Mouse (Mus musculus) lung, embryonic 15.5 days (tissue): ENCODE data around the gene Copz2. TPM values are rescaled to one million over a fixed set of nuclear protein-coding genes. Genes with fewer than 3 reads are reported as not detected.

ENCODE experiments used
- ATAC-seq: fragments of 200-750 bp; cut with Nextera tagmentation; 2 replicates; pipeline ENCODE4 v1.8.0; 2017; ENCODE audit warnings: moderate number of reproducible peaks, borderline replicate concordance; ENCODE audit not compliant: low FRiP score, low TSS enrichment; ENCODE audit errors: extremely low read depth
- H3K27ac ChIP-seq: fragments of 300-500 bp; sonication (generic); 2 replicates; pipeline ENCODE4 v1.5.1; 2015; ENCODE audit warnings: moderate library complexity, mild to moderate bottlenecking, inconsistent platforms
- H3K27me3 ChIP-seq: fragments of 300-500 bp; sonication (generic); 2 replicates; pipeline ENCODE4 v1.6.1; 2015; ENCODE audit warnings: inconsistent platforms
- H3K36me3 ChIP-seq: fragments of 300-500 bp; sonication (generic); 2 replicates; pipeline ENCODE4 v1.6.1; 2015; ENCODE audit warnings: inconsistent platforms
- H3K4me1 ChIP-seq: fragments of 300-500 bp; sonication (generic); 2 replicates; pipeline ENCODE4 v1.6.1; 2015; ENCODE audit warnings: inconsistent platforms
- H3K4me2 ChIP-seq: fragments of 300-500 bp; sonication (generic); 2 replicates; pipeline ENCODE4 v1.6.1; 2015; ENCODE audit warnings: inconsistent platforms, mild to moderate bottlenecking, moderate library complexity
- H3K4me3 ChIP-seq: fragments of 300-500 bp; sonication (generic); 2 replicates; pipeline ENCODE4 v1.5.1; 2015; ENCODE audit warnings: mild to moderate bottlenecking, inconsistent platforms
- H3K9ac ChIP-seq: fragments of 300-500 bp; sonication (generic); 2 replicates; pipeline ENCODE4 v1.6.1; 2015; ENCODE audit warnings: inconsistent platforms
- H3K9me3 ChIP-seq: fragments of 300-500 bp; sonication (generic); 2 replicates; pipeline ENCODE4 v1.6.1; 2016; ENCODE audit warnings: inconsistent platforms
- WGBS: fragments of 180-500 bp; shearing (Covaris S2); methylation state at CpG from one replicate; pipeline ENCODE4 v1.1.7; 2015; 5-methylcytosine and 5-hydroxymethylcytosine counted together
- polyA plus RNA-seq: library from polyadenylated mRNA; unstranded; fragments of >200 nt; fragmentation: Nextera tagmentation; extraction: Ambion mirVana; gene quantifications from 2 replicates; pipeline ENCODE4 v1.2.1, GENCODE M21; 2015

Copz2 gene
- polyA plus RNA-seq, 1 experiment from 2014 or later: 134 TPM

DNA sequence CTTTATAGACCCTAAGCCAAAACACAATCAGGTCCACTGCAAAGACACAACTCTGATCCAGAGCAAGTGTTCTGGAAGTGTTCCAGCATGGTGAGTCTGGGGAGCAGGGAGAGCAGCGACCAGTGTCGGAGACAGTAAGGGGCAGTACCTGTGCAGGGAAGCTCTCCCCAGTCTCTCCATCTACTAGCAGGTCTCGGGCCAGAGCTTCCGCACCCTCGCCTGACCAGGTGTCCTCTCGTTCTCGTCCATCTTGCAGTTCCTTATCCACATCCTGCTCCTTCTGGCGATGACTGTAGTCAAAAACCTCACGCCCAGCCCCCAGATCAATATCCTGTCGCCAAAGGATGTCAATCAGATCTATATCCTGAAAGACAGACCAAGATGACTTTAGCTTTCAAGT lies 27.7 kb upstream of the Copz2 start:
- no peaks in the 10 kb centered on the region for H3K9me3 ChIP-seq
- no peak overlapping the region for H3K4me3 ChIP-seq
- no peak for ATAC-seq
- no peaks in the 10 kb centered on the region for H3K27me3 ChIP-seq
- H3K36me3 ChIP-seq: peaks cover 69% of the 10 kb centered on the region
- H3K4me1 ChIP-seq: peaks cover 36% of the 10 kb centered on the region
- no peak overlapping the region for H3K27ac ChIP-seq
- no peak overlapping the region for H3K4me2 ChIP-seq
- 89% methylated on average over 10 of the region's 10 CpGs for WGBS
- no peak overlapping the region for H3K9ac ChIP-seq

DNA sequence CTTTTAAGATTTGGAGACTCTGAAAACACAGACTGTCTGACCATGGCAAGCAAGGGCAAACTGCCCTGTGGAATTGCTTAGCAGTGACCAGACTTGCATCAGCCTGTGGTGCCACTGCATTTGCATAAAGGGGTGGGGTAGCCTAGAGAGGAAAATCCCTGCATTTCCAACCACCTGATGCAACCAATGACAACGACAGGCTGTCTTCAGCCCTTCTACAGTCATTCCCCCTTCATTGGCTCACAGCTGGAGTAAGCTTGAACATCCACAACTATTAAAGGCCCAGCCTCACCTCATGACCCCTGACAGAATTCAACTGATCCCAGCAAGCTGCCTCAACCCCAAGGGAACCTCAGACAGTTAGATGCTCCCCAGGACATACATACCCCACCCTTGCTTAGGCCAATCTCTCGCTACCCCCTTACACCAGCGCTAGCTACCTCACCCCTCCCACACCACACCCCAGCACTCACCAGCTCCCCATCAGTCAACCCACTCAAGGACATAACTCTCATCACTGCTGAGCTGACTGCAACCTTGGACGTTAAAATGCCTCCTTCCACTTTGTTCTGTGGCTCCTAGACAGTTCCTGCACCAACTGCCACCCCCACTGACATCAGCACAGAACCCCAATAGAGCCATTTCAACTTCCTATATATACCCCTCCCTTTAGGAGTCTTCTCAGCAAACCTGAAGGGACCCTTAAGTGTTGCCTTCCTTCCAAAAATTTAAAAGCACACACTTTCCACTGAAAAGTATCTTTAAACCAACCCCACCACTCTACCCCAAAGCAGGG lies 26.8 kb upstream of the Copz2 start:
- H3K9ac ChIP-seq: 0 out of 2 replicates have a peak overlapping the region, but pooled peaks have one; percentile 41
- no peaks in the 10 kb centered on the region for H3K27me3 ChIP-seq
- no peaks in the 10 kb centered on the region for H3K9me3 ChIP-seq
- H3K4me2 ChIP-seq: peak overlapping the region; percentile 82
- ATAC-seq: no peak
- peak overlapping the region; percentile 43; the same call in 1 of the 2 replicates for H3K4me3 ChIP-seq
- 39% methylated on average over 4 of the region's 4 CpGs for WGBS
- no peak overlapping the region for H3K27ac ChIP-seq
- peaks cover 64% of the 10 kb centered on the region for H3K36me3 ChIP-seq
- peaks cover 45% of the 10 kb centered on the region for H3K4me1 ChIP-seq

DNA sequence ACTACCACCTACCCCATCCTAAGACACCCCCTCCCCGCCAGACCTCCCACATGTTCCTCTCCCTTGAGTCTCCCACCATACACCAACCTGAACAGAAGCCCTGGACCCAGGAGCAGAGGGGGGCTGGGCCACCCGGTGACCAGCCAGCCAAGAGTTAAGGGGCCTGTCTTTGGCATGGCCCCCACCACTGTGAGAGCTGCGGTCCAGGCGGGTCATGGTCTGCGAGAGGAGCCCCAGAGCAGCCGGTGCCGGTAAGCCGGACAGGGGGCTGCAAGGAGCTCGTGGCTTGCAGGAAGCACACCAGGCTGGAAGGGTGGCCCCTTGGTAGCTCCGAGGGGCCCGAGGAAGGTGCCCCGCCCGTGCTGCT lies 26.2 kb upstream of the Copz2 start:
- 9% methylated on average over 13 of the region's 13 CpGs for WGBS
- peak overlapping the region; percentile 51; the same call in 1 of the 2 replicates for H3K27ac ChIP-seq
- H3K9ac ChIP-seq: peak overlapping the region; percentile 41
- no peaks in the 10 kb centered on the region for H3K9me3 ChIP-seq
- H3K36me3 ChIP-seq: peaks cover 59% of the 10 kb centered on the region
- H3K4me2 ChIP-seq: peak overlapping the region; percentile 82
- H3K4me3 ChIP-seq: peak overlapping the region; percentile 43
- H3K4me1 ChIP-seq: peaks cover 50% of the 10 kb centered on the region
- peak; percentile 8 for ATAC-seq
- H3K27me3 ChIP-seq: no peaks in the 10 kb centered on the region

DNA sequence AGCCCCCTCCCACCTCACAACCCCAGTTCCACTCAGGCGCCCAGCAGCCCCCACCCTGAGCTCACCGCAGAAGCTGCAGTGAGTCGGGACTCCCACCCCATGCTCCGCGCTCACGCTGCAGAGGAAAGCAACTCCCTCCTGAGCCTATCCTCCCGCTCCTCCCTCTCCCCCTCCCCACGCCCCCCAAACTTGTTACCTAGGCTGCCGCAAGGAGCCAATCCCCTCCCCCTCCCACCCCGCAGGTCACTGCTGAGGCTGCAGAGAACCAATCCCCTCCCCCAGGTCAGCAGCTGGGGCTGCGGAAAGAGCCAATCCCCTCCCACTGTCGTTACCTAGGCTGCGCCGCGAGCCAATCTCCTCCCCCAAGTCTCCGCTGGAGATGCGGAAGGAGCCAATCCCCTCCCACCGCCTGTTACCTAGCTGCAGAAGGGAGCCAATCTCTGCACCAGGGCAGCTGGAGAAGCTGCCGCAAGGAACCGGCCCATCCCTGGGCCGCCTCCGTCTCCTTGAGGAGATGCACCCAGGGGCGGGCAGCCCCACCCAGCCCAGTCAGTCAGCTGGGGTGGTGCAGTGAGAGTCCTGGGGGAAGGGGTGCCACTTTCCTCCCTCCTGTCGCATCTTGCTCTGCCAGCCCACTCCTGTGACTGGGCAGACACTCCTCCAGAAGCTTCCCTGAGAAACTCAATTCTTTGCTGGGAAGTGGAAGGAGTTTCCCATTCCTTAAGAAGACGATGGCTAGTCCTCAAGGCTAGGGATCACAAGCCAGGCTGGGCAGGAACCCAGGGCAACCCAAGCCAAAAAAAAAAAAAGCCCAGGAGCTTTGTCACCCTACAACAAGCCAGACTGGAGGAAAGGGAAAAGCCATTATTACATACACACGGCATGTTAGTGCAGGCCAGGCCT lies 25.5 kb upstream of the Copz2 start:
- peak overlapping the region; percentile 80 for H3K27ac ChIP-seq
- H3K4me3 ChIP-seq: peak overlapping the region; percentile 43
- 0% methylated on average over 25 of the region's 26 CpGs for WGBS
- no peaks in the 10 kb centered on the region for H3K27me3 ChIP-seq
- peak; percentile 86 for ATAC-seq
- H3K9me3 ChIP-seq: no peaks in the 10 kb centered on the region
- peaks cover 56% of the 10 kb centered on the region for H3K4me1 ChIP-seq
- peak overlapping the region; percentile 82 for H3K4me2 ChIP-seq
- peak overlapping the region; percentile 41 for H3K9ac ChIP-seq
- H3K36me3 ChIP-seq: peaks cover 52% of the 10 kb centered on the region

DNA sequence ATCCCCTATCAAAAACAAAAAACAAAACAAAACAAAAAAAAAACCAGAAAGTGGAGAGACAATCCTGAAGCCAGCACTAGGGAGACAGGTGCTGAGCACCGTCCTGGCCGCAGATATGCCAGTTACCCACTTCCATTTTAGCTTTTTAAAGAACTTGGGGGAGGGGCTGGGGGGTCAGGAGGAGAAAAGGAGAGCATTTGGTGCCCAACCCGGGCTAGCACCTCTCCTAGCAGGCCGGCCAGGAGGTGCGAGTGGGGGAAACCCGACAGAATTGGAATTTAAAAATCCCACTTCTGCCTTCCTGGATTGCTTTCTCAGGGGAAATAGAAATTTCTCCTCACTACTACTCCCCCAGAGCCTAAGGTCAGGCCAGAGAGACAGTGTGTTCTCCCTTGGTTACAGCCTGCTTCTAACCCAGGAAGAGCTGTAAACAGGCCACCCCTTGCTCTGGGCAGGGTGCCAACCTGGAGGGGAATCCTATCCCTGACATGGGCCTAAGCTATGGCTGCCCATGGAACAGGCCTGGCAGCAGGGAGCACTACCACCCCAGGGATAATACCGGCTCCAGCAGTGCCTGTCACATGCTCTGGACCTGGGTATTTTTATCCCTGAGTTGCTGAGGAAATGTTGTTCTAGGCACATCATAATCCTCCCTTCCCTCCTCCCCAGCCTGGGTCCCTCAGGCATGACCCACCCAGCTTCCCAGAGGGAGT lies 24.7 kb upstream of the Copz2 start:
- Histone ChIP-seq H3K4me3 (peak overlapping the region; percentile 43; the same call in 1 of the 2 replicates), H3K9me3 (no peaks in the 10 kb centered on the region), H3K4me1 (peaks cover 56% of the 10 kb centered on the region), H3K36me3 (peaks cover 44% of the 10 kb centered on the region), H3K9ac (no peak overlapping the region), H3K4me2 (peak overlapping the region; percentile 82), H3K27me3 (no peaks in the 10 kb centered on the region), H3K27ac (peak overlapping the region; percentile 80)
- no peak for ATAC-seq
- 30% methylated on average over 7 of the region's 7 CpGs for WGBS

GRCm38 (mm10) chr11:96826481-96826880 lies 23.2 kb upstream of the Copz2 start:
- H3K36me3 ChIP-seq: peaks cover 28% of the 10 kb centered on the region

DNA sequence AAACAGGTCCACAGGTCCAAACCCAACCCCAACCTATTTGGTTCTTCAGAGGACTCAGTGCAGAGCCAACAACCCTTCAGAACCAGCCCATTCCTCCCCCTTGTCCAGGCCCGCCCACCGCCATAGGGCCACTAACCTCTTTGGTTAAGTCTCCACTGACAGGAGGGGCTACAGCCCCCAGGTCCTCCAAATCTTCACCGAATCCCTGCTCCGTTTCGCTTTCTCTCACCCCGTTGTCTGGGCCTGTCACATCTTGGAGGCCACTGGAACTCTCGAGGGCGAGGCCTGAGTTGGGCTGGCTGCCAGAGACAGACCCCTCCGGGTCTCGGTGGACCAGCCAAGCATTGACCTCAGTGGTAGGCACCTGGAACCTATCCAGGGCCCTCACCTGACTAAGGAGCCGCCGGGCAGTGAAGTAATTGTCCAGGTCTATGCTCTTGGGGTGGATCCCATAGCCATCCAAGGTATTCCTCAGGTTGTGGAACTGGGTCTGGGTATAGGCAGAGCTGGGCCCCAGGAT lies 22.5 kb upstream of the Copz2 start:
- ATAC-seq: no peak
- Histone ChIP-seq H3K4me2 (peak overlapping the region; percentile 65), H3K4me3 (peak overlapping the region; percentile 3; the same call in 1 of the 2 replicates), H3K4me1 (peaks cover 59% of the 10 kb centered on the region), H3K9ac (no peak overlapping the region), H3K9me3 (no peaks in the 10 kb centered on the region), H3K27me3 (no peaks in the 10 kb centered on the region), H3K27ac (peak overlapping the region; percentile 27; the same call in 1 of the 2 replicates), H3K36me3 (peaks cover 22% of the 10 kb centered on the region)
- 58% methylated on average over 12 of the region's 12 CpGs for WGBS

More at GRCm38 (mm10) chr11:96826481-96826880, 23.2 kb upstream of the Copz2 start:
- Histone ChIP-seq H3K4me2 (peak overlapping the region; percentile 65), H3K27ac (peak overlapping the region; percentile 27; the same call in 1 of the 2 replicates), H3K4me3 (peak overlapping the region; percentile 8; the same call in 1 of the 2 replicates), H3K4me1 (peaks cover 59% of the 10 kb centered on the region), H3K9ac (no peak overlapping the region), H3K27me3 (no peaks in the 10 kb centered on the region), H3K9me3 (no peaks in the 10 kb centered on the region)
- ATAC-seq: no peak
- 68% methylated on average over 2 of the region's 2 CpGs for WGBS

- peaks cover 15% of the 10 kb centered on the region for H3K36me3 ChIP-seq
- no peak overlapping the region for H3K27ac ChIP-seq
- no peak overlapping the region for H3K9ac ChIP-seq
- no peak for ATAC-seq
- H3K4me2 ChIP-seq: peak overlapping the region; percentile 65
- no peaks in the 10 kb centered on the region for H3K27me3 ChIP-seq
- no peaks in the 10 kb centered on the region for H3K9me3 ChIP-seq
- 65% methylated on average over 9 of the region's 9 CpGs for WGBS
- H3K4me1 ChIP-seq: peaks cover 59% of the 10 kb centered on the region
- peak overlapping the region; percentile 8; the same call in 1 of the 2 replicates for H3K4me3 ChIP-seq
Observed at GRCm38 (mm10) chr11:96827917-96828316, 21.8 kb upstream of the Copz2 start.

DNA sequence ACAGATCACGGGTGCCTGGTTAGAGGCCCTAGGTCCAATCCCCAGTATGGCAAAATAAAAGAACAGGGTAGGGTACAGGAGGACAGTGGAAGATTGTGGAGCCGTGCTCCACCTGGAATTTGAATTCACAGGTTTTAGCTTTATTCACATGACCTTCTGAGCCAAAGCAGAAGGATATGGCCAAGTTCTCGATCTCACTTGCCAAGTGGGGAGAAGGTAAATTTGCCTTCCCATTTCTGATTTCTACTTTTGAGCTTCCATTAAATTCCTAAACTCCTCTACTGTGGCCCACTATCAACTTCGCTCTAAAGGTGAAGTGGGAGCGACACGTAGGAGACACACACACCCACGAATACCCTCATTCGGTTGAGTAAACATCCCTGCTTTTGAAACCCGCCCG lies 20.8 kb upstream of the Copz2 start:
- Histone ChIP-seq H3K4me1 (peaks cover 53% of the 10 kb centered on the region), H3K9ac (peak overlapping the region; percentile 90), H3K27me3 (no peaks in the 10 kb centered on the region), H3K9me3 (no peaks in the 10 kb centered on the region), H3K4me3 (peak overlapping the region; percentile 84), H3K36me3 (peaks cover 15% of the 10 kb centered on the region), H3K27ac (peak overlapping the region; percentile 100), H3K4me2 (peak overlapping the region; percentile 65)
- no peak for ATAC-seq
- 7% methylated on average over 10 of the region's 10 CpGs for WGBS

GRCm38 (mm10) chr11:96829403-96829812 lies 20.3 kb upstream of the Copz2 start:
- H3K27ac ChIP-seq: peak overlapping the region; percentile 100
- H3K4me1 ChIP-seq: peaks cover 49% of the 10 kb centered on the region
- ATAC-seq: peak; percentile 79
- under 1% methylated on average over 32 of the region's 33 CpGs for WGBS
- peaks cover 15% of the 10 kb centered on the region for H3K36me3 ChIP-seq
- peak overlapping the region; percentile 90 for H3K9ac ChIP-seq
- H3K9me3 ChIP-seq: no peaks in the 10 kb centered on the region
- H3K4me2 ChIP-seq: peak overlapping the region; percentile 65
- peak overlapping the region; percentile 84 for H3K4me3 ChIP-seq
- no peaks in the 10 kb centered on the region for H3K27me3 ChIP-seq
